Mouse (Mus musculus) hematopoietic stem cell, adult 5-6 weeks (primary cell): ENCODE measurements around the gene A830031A19Rik. TPM values are rescaled to one million over a fixed set of nuclear protein-coding genes. Genes with fewer than 3 reads are reported as not detected.

Experiments used
- total RNA-seq: library from RNA; stranded (forward); fragments of 172-1452, 232-1000 nt; gene quantifications from 2 replicates; pipeline ENCODE4 v1.2.3, GENCODE M21; 2017

Gene A830031A19Rik
- total RNA-seq, 1 experiment from 2014 or later: not detected

Other genes with a start within 250 kb of the A830031A19Rik start
- gene Papolg, start 179.8 kb downstream of the A830031A19Rik start, total RNA-seq: 31.7 and 35.3 TPM in 2 replicates
- 69.0 and 78.6 TPM in 2 replicates for gene Bcl11a, start 3.0 kb upstream of the A830031A19Rik start, total RNA-seq